Mouse (Mus musculus) liver, embryonic 14.5 days (tissue): ENCODE data around the gene Zfp787. TPM values are rescaled to one million over a fixed set of nuclear protein-coding genes. Genes with fewer than 3 reads are reported as not detected.

Experiments
- ATAC-seq: fragments of 200-750 bp; cut with Nextera tagmentation; 2 replicates; pipeline ENCODE4 v1.8.0; 2017; ENCODE audit warnings: moderate number of reproducible peaks, mild to moderate bottlenecking, moderate library complexity; ENCODE audit not compliant: insufficient read depth
- DNase-seq, 3 experiments: peaks; one replicate each; pipeline ENCODE4 v3.0.0-alpha.2; 2012 to 2013; ENCODE audit warnings: low read depth in 3 of 3, low spot score in 3 of 3
- H3K27ac ChIP-seq: fragments of 300-500 bp; sonication (generic); 2 replicates; pipeline ENCODE4 v1.5.1; 2014; ENCODE audit warnings: moderate library complexity, mild to moderate bottlenecking, control low read depth, inconsistent platforms
- H3K27me3 ChIP-seq: fragments of 300-500 bp; sonication (generic); 2 replicates; pipeline ENCODE4 v1.6.1; 2014; ENCODE audit warnings: mild to moderate bottlenecking, low read length, moderate library complexity; ENCODE audit not compliant: control insufficient read depth, insufficient read depth
- H3K36me3 ChIP-seq: fragments of 300-500 bp; sonication (generic); replicated peaks from 2 replicates; pipeline ENCODE4 v1.6.1; 2014; ENCODE audit warnings: low read depth; ENCODE audit not compliant: control insufficient read depth, insufficient read depth
- H3K4me1 ChIP-seq, 2 experiments: fragments of 200-500 bp in 1 of 2; fragments of 300-500 bp in 1 of 2; sonication (generic) in 1 of 2; replicated peaks; 2 replicates each; pipeline ENCODE4 v1.6.1; 2012 to 2014; ENCODE audit warnings: antibody characterized with exemption in 1 of 2, inconsistent platforms in 1 of 2, low read length in 1 of 2; ENCODE audit not compliant: control insufficient read depth in 2 of 2, insufficient read depth in 2 of 2
- H3K4me2 ChIP-seq: fragments of 300-500 bp; sonication (generic); 2 replicates; pipeline ENCODE4 v1.6.1; 2014; ENCODE audit warnings: low read depth, mild to moderate bottlenecking, control low read depth, moderate library complexity
- H3K4me3 ChIP-seq, 2 experiments: fragments of 200-500 bp in 1 of 2; fragments of 300-500 bp in 1 of 2; sonication (generic) in 1 of 2; 2 replicates each; pipeline ENCODE4 v1.5.1; 2012 to 2014; ENCODE audit warnings: low read depth in 2 of 2, low read length in 2 of 2, mild to moderate bottlenecking in 2 of 2, control low read depth in 1 of 2, inconsistent platforms in 1 of 2, moderate library complexity in 1 of 2; ENCODE audit not compliant: insufficient read depth in 1 of 2
- H3K9ac ChIP-seq: fragments of 300-500 bp; sonication (generic); replicated peaks from 2 replicates; pipeline ENCODE4 v1.6.1; 2014; ENCODE audit warnings: mild to moderate bottlenecking, control low read depth, moderate library complexity
- H3K9me3 ChIP-seq: fragments of 300-500 bp; sonication (generic); 2 replicates; pipeline ENCODE4 v1.6.1; 2016; ENCODE audit warnings: low read length, mixed read lengths; ENCODE audit not compliant: control insufficient read depth
- CTCF ChIP-seq: IDR thresholded peaks from 2 replicates; pipeline ENCODE4 v1.5.1; 2016; ENCODE audit warnings: antibody characterized with exemption, low read depth, control low read depth
- EP300 ChIP-seq: IDR thresholded peaks from 2 replicates; pipeline ENCODE4 v1.6.1; 2016; ENCODE audit warnings: antibody characterized with exemption, low read depth
- WGBS: fragments of 180-500 bp; shearing (Covaris S2); extraction: QIAGEN DNeasy Blood & Tissue Kit; methylation state at CpG from one replicate; pipeline ENCODE4 v1.1.7; 2014; ENCODE audit not compliant: insufficient replicate concordance; 5-methylcytosine and 5-hydroxymethylcytosine counted together
- polyA plus RNA-seq, 2 experiments: library from polyadenylated mRNA; depleted of rRNA in 1 of 2; stranded (reverse) in 1 of 2; unstranded in 1 of 2; fragments of >200 nt; fragmentation: Nextera tagmentation in 1 of 2; extraction: Ambion mirVana in 1 of 2; gene quantifications; 2 replicates each; pipeline versions ENCODE4 v1.2.1 to v1.2.3; 2012 to 2014

The Zfp787 gene
- polyA plus RNA-seq, 2 experiments: 6.7 to 12.5 TPM

- no peak for TF ChIP-seq CTCF
- TF ChIP-seq EP300: no peak
- DNase-seq: no peak
- no peak overlapping the region for H3K4me3 ChIP-seq
- H3K4me1 ChIP-seq: peaks cover 4 to 24% of the 10 kb centered on the region in 2 experiments
- H3K9ac ChIP-seq: no peak overlapping the region
- no peaks in the 10 kb centered on the region for H3K9me3 ChIP-seq
- no peak for ATAC-seq
- no peak overlapping the region for H3K4me2 ChIP-seq
- WGBS: 60% methylated on average over 9 of the region's 9 CpGs
- no peaks in the 10 kb centered on the region for H3K27me3 ChIP-seq
- no peaks in the 10 kb centered on the region for H3K36me3 ChIP-seq
- H3K27ac ChIP-seq: no peak overlapping the region
Observed at GRCm38 (mm10) chr7:6170391-6170790, 14.6 kb upstream of the Zfp787 start.

GRCm38 (mm10) chr7:6169403-6169802 lies 13.6 kb upstream of the Zfp787 start:
- 46% methylated on average over 3 of the region's 3 CpGs for WGBS
- H3K4me3 ChIP-seq: no peak overlapping the region
- no peaks in the 10 kb centered on the region for H3K36me3 ChIP-seq
- TF ChIP-seq CTCF: no peak
- TF ChIP-seq EP300: no peak
- no peak overlapping the region for H3K9ac ChIP-seq
- H3K27me3 ChIP-seq: no peaks in the 10 kb centered on the region
- H3K27ac ChIP-seq: no peak overlapping the region
- H3K9me3 ChIP-seq: no peaks in the 10 kb centered on the region
- DNase-seq (no peak), ATAC-seq (no peak)
- H3K4me1 ChIP-seq: peaks cover 4 to 14% of the 10 kb centered on the region in 2 experiments
- H3K4me2 ChIP-seq: no peak overlapping the region

- Histone ChIP-seq H3K4me2 (no peak overlapping the region), H3K27me3 (no peaks in the 10 kb centered on the region), H3K9ac (no peak overlapping the region), H3K9me3 (no peaks in the 10 kb centered on the region), H3K27ac (no peak overlapping the region), H3K4me1 (no peaks in the 10 kb centered on the region), H3K36me3 (no peaks in the 10 kb centered on the region), H3K4me3 (no peak overlapping the region)
- 45% methylated on average over 5 of the region's 5 CpGs for WGBS
- TF ChIP-seq CTCF (no peak), EP300 (no peak)
- ATAC-seq (no peak), DNase-seq (no peak)
Observed at GRCm38 (mm10) chr7:6164671-6165070, 8.9 kb upstream of the Zfp787 start.

GRCm38 (mm10) chr7:6162172-6162571 lies 6.4 kb upstream of the Zfp787 start:
- DNase-seq (no peak), ATAC-seq (no peak)
- no peak overlapping the region for H3K9ac ChIP-seq
- no peak overlapping the region for H3K27ac ChIP-seq
- H3K4me1 ChIP-seq: peaks cover 5 to 6% of the 10 kb centered on the region in 2 experiments
- no peak for TF ChIP-seq CTCF
- H3K36me3 ChIP-seq: no peaks in the 10 kb centered on the region
- no peaks in the 10 kb centered on the region for H3K9me3 ChIP-seq
- H3K27me3 ChIP-seq: no peaks in the 10 kb centered on the region
- H3K4me2 ChIP-seq: no peak overlapping the region
- no peak overlapping the region for H3K4me3 ChIP-seq
- WGBS: 55% methylated on average over 4 of the region's 4 CpGs

- DNase-seq (no peak), ATAC-seq (no peak)
- Histone ChIP-seq H3K4me1 (peaks cover 11 to 13% of the 10 kb centered on the region in 2 experiments), H3K4me2 (no peak overlapping the region), H3K27ac (no peak overlapping the region), H3K4me3 (no peak overlapping the region), H3K36me3 (no peaks in the 10 kb centered on the region), H3K27me3 (no peaks in the 10 kb centered on the region), H3K9ac (no peak overlapping the region), H3K9me3 (no peaks in the 10 kb centered on the region)
- no peak for TF ChIP-seq EP300
- TF ChIP-seq CTCF: no peak
- WGBS: 50% methylated on average over 3 of the region's 3 CpGs
Observed at GRCm38 (mm10) chr7:6161541-6161940, 5.7 kb upstream of the Zfp787 start.
